Mouse (Mus musculus) ovary, postnatal 36 days (tissue): ENCODE measurements around the gene Chst15.

Source experiments
- DNase-seq: peaks from one replicate; pipeline ENCODE4 v3.0.0; 2022; ENCODE audit warnings: low spot score, mixed read lengths

Chst15 gene

DNA sequence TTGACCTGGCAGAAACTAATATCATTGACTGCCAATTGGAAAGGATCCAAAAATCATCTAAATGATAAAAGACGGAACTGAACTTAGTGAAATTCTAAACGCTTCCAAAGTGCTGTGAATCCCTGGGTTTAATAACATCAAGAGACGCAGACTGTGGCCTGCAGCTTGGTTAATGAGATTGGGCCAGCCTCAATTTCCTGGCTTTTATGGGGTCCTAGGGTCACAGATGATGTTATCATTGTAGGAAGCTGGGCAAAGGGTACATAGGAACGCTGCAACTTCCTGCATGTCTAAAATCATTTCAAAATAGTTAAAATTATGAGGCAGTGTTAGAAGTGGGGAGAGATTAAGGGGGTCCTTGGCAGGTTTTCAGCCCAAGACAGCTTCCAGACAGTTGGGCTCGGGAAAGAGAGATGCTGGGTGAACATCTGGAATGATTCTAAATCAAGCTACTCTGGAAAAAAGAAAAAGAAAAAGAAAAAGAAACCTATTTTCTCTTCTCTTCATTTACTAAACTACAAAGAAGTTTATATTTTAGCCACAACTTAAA is 17.3 kb downstream of the Chst15 start:
- DNase-seq: no peak

GRCm38 (mm10) chr7:132298412-132298990 is 18.5 kb downstream of the Chst15 start:
- no peak for DNase-seq

DNA sequence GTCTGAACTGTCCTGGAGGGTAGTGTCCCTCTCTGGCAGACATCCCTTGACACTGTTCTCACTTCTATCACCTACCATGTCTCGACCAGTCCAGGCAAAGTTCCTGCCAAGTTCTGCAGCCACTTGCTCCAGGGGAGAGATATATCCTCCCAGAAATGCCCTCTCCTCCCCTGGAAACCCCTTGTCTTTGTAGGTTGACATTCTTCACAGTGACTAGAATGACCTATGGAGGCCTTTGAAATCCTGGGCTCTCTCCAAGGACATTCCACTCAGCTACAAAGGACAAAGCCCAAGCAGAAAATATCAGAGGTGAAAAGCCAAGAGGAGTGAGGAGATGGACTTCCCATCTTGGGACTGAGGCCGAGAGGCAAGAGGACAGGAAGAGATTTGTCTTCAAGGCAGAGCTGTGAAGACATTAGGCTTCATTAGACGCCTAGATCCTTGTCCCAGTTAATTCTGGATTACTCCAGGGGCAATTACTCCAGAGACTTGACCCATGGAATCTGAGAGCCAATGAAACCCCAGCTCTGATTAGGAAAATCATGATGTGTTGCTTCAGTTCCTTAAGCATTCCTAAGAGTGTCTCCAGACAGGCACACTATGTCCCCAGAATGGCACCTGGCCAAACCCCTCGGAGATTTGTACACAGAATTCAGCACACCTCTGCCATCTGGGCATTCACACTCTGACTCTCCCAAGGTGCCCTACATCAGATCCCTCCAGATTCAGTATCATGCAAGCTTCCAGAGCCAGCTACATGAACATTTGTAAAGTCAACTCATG is 20.2 kb downstream of the Chst15 start:
- no peak for DNase-seq

DNA sequence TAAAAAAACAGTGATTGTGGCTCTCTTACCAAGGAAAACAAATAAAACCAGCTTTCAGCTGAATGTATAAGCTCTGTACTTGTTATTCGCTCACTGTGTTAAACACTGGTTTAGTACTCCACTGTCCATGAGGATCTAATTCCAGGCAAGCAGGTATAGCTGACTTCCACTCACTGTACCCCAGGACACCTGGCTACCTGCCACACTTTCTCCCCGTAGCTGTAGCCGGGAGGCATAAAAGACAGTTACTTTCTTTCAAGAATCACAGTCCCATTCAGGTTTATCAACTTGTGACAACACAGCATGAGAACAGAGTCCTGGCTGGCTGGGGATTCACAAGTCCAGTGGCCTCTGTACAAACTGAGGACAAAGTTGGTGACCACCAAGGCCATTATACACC is 20.9 kb downstream of the Chst15 start:
- no peak for DNase-seq

DNA sequence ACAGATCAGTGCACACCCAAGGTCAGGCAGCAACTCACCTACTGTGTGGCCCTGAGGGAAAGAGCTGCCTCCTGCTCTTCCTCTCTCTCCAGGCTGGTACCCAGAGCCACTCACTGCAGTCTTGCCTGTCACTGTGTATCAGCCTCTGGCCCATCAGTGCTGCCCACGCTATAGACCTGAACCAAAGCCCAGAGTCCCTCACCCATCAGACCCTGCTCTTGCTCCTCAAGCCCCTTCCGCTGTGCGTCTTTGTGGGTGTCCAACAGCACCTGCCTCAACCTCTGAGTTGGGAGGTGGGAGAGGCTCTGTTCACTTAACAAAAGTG is 29.7 kb downstream of the Chst15 start:
- DNase-seq: no peak

DNA sequence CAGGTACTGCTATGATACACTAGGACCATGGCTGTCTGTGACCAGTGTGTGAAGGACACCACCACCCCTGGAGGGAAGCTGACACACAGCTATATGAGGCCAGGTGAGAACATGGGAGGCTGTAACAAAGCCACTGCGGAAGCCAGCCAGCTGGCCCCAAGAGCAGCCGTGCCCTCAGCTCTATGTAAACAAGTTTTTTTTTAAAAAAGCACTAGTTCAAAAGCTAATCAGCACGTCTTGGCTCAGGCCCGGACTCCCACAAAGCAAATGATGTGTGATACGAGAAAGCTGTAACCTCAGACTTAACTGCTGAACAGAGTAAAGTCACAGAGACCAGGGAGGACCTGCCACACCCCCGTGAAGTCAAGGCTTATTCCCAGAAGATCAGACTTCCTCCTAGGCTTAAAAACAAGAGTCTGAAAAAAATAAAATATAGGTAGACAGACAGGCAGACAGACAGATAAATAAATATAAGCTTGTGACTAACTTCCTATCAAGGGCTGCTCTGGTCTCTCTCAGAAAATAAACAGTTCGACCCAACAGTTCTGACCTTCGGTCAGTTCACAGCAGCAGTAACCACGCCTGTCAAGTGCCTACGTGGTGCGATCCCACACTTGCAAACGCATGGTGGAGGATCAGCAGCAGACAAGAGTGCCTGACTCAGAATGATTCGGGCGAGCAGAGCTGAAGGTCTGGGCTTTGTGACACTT is 30.2 kb downstream of the Chst15 start:
- DNase-seq: peak; percentile 23

- no peak for DNase-seq
These were observed 32.2 kb downstream of the Chst15 start for GRCm38 (mm10) chr7:132284795-132285194.

DNA sequence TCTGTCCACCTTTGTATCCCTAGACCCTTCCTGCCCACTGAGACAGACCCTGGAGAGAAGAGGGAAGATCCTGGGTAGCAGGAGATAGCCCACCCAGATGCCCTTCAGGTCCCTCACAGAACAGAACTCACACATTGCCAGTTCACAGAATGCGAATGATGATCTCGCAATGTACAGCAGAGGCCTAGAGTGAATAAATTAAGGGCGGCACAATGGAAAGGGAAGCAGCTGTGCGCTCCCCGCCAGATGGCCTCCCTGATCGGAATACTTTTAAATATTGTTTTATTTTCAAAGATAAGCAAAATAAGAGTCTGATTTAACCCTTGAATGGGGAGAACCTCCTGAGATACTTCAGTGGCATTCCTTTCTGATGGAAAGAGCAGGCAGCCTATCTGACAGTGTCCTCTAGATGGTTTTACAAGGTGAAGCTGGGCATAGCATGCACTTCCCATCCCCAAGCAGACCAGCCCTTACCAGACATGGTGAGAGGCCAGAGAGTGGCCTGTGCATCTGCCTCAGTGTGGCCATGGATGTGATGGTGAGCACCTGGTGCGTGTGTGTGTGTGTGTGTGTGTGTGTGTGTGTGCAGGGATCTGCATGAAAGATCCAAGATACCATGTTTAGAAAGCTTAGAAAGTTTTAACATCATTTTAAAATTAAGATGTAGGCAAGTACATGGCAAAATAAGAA is 32.8 kb downstream of the Chst15 start:
- DNase-seq: no peak

- no peak for DNase-seq
These were observed 34.5 kb downstream of the Chst15 start for GRCm38 (mm10) chr7:132282576-132282975.

- no peak for DNase-seq
These were observed 34.9 kb downstream of the Chst15 start for GRCm38 (mm10) chr7:132282161-132282560.

GRCm38 (mm10) chr7:132281753-132282152 is 35.3 kb downstream of the Chst15 start:
- no peak for DNase-seq

DNA sequence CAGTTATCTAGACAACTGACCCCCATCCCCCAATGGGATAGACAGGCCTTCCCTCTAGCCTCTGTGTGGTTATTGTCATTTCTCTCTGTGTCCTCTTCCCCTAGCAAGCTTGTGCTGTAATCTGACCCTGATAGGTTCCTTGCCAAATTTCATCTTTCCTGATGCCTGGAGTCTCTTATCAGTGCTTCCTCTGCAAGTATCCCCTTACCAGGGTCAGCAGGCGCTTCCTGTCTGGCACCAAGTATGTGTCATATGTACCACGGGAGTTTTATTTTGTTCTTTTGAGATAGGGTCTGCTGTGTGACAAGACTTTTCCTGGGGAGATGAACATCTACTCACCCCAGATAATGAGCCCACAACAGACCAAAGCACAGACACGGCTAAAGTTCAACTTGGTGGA is 38.4 kb downstream of the Chst15 start:
- DNase-seq: no peak

GRCm38 (mm10) chr7:132276287-132276686 is 40.7 kb downstream of the Chst15 start:
- no peak for DNase-seq

- DNase-seq: no peak
These were observed 43.1 kb downstream of the Chst15 start for GRCm38 (mm10) chr7:132273741-132274513.

- no peak for DNase-seq
These were observed 44.0 kb downstream of the Chst15 start for GRCm38 (mm10) chr7:132272984-132273383.

DNA sequence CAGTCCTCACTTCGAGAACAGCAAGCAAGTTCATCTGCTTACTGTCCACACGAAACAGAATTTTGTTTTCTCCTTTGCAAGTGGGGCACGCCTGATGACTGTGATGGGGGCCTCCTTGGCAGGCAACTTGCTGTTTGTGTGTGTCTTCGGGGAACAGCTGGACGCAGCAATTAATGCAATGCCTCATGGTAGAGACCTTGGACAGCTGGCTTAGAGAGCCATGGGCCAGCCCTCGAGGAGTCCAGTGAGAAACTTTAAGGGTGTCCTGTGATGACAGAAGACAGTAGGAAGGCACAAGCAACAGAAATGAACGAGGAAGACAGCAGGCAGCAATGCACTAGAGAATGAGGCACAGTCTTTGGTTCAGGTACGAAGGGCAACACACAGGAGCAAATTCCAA is 46.7 kb downstream of the Chst15 start:
- no peak for DNase-seq

DNA sequence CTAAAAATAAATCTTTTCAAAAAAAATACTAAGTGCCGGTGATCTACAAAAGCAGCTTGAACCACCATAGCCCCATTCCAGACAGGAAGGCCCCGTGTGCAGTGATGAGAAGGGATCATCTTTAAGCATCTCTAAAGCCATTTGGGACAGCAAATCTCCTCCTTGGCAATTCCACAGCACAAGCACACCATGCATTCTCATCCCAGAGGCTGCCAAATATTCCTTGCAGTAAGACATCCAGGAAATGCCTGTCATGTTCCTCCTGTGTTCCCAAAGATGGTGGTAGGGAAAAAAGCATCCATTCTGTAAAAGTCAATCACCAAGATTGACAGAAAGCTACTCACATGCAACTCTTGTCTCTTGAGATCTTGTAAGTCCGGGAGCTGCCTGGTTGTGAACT is 47.4 kb downstream of the Chst15 start:
- no peak for DNase-seq

GRCm38 (mm10) chr7:132267721-132268498 is 49.1 kb downstream of the Chst15 start:
- no peak for DNase-seq

GRCm38 (mm10) chr7:132264763-132265162 is 52.3 kb downstream of the Chst15 start:
- DNase-seq: no peak

- no peak for DNase-seq
These were observed 53.8 kb downstream of the Chst15 start for GRCm38 (mm10) chr7:132263186-132263585.

DNA sequence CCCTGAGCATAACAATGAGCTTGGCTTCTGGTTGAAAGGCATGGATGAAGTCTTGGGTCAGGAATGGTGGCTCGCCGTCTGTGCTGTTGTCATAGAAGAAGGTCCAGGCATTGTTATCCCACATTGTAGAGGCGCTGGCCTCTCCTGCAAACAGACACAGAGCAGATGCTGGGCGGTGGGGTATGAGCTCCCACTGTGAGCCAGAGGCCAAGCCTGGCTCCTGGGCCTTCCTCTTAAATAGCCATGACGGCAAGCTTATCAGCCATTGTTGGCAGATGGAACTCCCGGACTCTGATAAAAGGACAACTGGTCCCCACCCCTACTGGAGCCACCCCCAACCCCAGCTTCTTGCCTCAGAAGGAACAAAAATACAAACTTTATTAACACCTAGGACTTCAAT is 54.3 kb downstream of the Chst15 start:
- DNase-seq: no peak
